Mouse (Mus musculus) kidney, postnatal 14 days (tissue): ENCODE measurements around the gene Rad51b.
A peak's percentile ranks its signal among the peaks of the same experiment; 100 is the strongest.

ENCODE experiments used
- DNase-seq: peaks from one replicate; pipeline ENCODE4 v3.0.0; 2022; ENCODE audit warnings: mixed read lengths

Gene Rad51b

GRCm38 (mm10) chr12:79498326-79498725 is 201.2 kb downstream of the Rad51b start:
- DNase-seq, result no peak

- no peak for DNase-seq
Observed at GRCm38 (mm10) chr12:79499809-79500208, 202.7 kb downstream of the Rad51b start.

- no peak for DNase-seq
Observed at GRCm38 (mm10) chr12:79501877-79502276, 204.8 kb downstream of the Rad51b start.

GRCm38 (mm10) chr12:79502862-79503581 is 205.9 kb downstream of the Rad51b start:
- DNase-seq, result no peak

GRCm38 (mm10) chr12:79503582-79504515 is 206.8 kb downstream of the Rad51b start:
- DNase-seq, result peak; percentile 47

- DNase-seq, result no peak
Observed at GRCm38 (mm10) chr12:79504641-79505040, 207.6 kb downstream of the Rad51b start.

DNA sequence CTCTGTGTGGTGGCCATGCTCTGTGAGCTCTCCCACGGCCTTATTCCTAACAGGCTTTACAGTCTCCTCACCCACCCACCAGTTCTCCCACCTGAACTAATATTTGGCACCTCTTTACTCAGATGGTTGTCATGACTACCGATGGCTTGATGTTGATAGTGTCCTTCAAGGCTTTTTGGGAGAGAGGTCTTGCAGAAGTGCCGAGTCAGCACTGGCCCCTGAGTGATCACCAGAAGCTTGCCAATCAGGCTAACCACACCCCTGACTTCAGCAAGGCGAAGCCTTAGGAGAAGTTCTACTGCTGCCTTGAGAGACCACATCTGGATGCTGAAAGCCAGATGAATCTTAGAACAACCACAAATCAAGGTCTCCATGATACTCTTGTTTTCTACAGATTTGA is 209.3 kb downstream of the Rad51b start:
- DNase-seq, result no peak

- peak; percentile 79 for DNase-seq
Observed at GRCm38 (mm10) chr12:79507141-79507681, 210.1 kb downstream of the Rad51b start.

DNA sequence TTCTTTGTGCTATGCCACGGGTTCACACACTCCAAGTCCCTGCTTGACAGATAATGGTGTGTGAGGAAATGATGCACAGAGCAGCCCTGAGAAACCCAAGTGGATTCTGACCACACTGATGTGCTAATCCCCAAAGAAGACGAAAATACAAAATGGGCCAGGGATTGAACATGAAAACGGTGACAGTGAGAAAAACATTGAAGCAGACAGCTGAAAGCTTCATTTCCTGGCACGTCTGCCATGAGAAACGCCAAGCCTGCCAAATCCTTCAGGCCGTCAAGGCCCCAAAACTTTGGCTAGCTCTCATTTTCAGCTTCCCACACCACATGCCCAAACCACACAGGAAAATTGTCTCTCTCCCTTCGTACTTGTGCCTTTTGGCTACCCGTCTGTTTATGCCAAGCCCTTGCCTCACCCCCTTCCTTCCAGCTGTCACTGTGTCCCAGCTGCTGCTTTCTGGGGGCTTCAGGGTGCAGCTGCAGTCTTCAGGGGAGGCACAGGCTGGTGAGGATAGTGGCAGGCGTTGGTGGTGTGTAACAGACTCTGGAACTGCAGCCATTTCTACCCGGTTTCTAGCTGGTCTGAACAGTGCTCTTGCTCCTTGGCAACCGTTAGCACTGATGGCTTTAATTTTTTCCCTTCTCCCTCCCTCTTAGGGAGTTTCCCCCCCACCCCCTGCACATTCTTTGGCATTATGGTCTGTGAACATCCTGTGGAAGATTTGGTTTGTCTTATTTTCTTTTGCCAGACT is 214.5 kb downstream of the Rad51b start:
- DNase-seq, result no peak

- no peak for DNase-seq
Observed at GRCm38 (mm10) chr12:79512205-79512886, 215.3 kb downstream of the Rad51b start.

DNA sequence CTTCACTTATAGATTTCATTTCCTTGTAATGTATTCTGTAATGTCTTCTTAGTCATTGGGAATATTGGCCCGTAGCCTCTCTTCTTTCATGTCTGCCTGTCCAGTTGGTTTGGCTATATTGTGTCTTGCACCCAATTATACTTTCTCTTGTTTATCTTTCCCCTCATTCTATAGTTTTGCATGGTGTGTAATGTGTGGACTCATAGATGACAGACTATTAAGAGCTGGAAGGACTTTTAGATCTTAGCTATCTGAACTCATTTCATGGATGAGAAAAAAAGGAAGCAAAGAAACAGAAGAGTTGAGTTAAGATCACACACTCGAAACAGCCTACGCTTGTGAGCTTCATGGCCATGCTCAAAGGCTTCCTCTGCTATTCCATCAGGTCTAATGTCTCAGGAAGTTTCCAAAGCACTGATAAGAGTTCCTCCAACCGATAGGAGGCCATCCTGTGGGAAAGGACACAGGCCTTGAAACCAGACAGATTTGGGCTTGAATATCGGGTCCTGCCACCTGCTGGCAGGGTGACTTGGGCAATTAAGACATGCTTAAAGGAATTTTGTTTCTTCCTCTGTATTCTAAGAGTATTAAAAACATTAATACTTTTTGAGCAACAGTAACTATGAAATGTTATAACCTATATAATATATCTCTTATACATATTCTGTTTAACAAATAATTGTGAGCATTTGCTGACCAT is 216.1 kb downstream of the Rad51b start:
- no peak for DNase-seq

DNA sequence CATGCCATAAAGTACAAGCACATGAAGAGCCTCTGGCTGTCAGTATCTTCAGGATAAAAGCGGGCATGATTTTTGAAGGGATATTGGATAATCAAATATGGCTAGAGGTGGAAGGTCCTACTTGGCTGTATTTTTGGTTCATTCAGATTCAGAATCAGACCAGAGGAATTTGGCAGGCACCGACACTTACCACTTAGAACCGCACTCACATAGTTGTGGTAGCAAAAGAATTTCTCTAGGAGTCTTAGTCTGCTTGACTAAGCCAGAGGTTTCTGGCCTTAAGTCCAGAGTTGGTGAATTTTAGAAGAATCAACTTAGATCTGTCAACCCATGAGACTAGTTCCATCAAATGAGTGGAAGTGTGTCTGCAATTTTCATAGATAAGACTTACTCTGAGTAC is 217.6 kb downstream of the Rad51b start:
- DNase-seq, result no peak

DNA sequence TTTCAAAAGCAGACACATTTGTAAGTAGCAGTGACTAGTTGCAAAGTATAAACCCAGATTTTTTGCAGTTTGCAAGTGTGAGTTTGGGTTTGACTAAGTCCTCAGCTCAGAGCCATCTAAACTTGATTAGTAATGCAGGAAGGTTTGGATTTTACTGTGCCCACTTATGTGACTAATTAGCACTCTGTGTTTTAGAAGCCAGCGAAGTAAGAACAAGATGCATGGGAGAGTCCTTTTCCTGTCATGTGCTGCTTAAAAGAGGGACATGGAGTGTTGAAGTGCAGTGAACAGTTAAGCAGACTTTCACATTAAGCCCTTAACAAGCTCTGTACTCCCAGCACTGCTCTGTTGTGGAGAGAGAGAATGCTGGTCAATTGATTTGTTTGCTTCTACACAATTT is 225.3 kb downstream of the Rad51b start:
- DNase-seq, result no peak

GRCm38 (mm10) chr12:79524941-79525871 is 228.1 kb downstream of the Rad51b start:
- no peak for DNase-seq

DNA sequence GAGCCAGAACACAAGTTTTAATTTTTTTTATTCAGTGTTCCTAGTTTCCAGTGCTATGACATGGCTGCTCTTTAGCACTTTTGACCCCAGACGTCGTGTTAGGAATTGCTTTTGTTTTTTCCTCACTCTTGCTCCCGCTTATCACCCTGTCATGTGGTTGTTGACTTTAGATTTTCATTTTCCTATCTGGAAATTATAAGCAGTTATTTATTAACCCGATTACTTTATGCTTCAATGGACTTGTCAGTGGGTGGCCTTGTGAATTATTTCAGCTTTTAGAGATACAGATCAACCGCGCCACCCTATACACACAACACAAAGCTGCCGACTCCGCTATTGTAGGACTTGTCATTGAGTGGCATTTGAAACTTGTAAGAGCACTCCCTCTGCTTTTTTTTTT is 228.8 kb downstream of the Rad51b start:
- DNase-seq, result no peak

- no peak for DNase-seq
Observed at GRCm38 (mm10) chr12:79527222-79527621, 230.1 kb downstream of the Rad51b start.

- DNase-seq, result no peak
Observed at GRCm38 (mm10) chr12:79530275-79530902, 233.3 kb downstream of the Rad51b start.

DNA sequence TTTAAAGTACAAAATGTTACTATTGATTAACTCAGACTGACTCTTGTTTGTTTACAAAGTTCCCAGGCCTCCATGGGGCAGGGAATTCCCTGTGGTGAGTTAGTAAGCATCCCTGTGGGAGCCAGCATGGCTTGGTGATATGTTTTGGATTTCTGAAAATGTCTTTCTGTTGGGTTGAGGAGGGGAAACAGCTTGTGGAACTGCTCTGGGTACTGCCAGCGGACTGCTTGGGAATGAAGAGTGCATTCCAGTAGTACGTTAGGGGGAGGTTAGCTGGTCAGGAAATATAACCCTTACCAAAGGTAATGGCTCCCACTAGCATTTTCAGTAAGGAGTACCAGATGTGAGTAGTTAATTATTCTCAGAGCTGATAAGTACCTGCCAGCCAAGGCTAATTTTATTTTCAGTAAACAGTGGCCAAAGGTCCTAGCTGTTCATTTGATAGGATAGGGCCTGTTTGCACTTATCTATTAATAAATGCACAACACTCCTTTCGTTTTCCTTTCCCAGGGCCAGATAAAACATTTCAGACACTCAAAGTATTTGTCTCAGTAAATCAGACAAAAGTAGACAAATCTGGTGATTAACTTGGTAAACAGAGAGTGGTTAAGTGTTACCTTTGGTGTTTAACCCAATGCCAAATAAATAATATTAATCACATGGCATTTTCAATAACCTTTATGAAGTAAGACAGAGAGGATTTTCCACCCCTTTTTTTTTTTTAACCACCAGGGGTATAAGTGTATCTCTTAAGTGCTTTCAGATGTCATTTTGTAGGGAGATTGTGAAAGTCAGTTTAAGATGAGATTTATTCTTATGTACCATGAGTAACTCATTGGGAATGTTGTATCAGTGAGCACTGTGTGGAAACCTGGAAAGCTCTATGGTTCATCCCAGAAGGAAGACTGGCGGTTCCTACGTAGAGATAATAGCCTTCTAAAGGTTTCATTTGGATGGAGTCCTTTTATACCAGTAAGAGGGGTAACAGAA is 235.0 kb downstream of the Rad51b start:
- DNase-seq, result peak; percentile 39

GRCm38 (mm10) chr12:79534778-79535177 is 237.7 kb downstream of the Rad51b start:
- no peak for DNase-seq
